Mouse (Mus musculus) urinary bladder, postnatal 0 days (tissue): ENCODE measurements around the gene Plxnc1. TPM values are rescaled to one million over a fixed set of nuclear protein-coding genes. Genes with fewer than 3 reads are reported as not detected.

Experiments
- polyA plus RNA-seq: library from polyadenylated mRNA; unstranded; fragments of >200 nt; fragmentation: Nextera tagmentation; extraction: Ambion mirVana; gene quantifications from 2 replicates; pipeline ENCODE4 v1.2.1, GENCODE M21; 2015

The Plxnc1 gene
- 0.20 and 0.53 TPM in 2 replicates for polyA plus RNA-seq

DNA sequence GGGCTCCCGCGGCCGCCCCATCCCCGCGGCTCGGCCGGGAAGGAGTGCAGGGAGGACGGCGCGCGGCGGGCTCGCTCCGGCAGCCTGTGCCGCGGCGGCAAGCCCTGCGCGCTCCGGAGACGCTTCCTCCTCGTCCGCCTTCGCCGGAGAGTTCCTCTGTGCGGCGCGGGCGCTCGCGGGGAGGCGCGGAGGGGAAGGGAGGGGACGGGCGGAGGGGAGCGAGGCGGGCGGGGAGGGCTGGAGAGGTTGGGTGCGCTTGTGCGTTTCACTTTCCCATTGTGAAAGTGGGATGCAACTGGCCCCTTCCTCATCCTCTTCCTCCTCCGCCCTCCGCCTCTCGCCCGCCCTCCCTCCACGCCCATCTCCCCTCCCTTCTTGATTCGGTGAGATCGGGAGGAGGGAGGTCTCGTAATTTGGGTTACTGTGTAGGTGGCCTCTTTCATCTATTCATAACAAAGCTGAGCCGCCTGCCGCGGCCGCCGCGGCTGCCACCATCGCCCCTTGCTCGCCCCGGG is at the start of gene Plxnc1:
TSS of gene Plxnc1 (minus strand) at position 145 of the 515 bp plus-strand sequence.

